Mouse (Mus musculus): ENCODE measurements at regions not wholly inside any gene's neighbourhood (a gene's known extent, or its start where the extent isn't known, plus 50 kb on each side); places are given as distances from the start of the nearest gene placed in this dataset.
A peak's percentile ranks its signal among the peaks of the same experiment; 100 is the strongest.
"Not testable (repeated sequence)": the region's sequence is repeated elsewhere in the genome, so short reads cannot be mapped to it uniquely, and the experiment has no call there.

DNA sequence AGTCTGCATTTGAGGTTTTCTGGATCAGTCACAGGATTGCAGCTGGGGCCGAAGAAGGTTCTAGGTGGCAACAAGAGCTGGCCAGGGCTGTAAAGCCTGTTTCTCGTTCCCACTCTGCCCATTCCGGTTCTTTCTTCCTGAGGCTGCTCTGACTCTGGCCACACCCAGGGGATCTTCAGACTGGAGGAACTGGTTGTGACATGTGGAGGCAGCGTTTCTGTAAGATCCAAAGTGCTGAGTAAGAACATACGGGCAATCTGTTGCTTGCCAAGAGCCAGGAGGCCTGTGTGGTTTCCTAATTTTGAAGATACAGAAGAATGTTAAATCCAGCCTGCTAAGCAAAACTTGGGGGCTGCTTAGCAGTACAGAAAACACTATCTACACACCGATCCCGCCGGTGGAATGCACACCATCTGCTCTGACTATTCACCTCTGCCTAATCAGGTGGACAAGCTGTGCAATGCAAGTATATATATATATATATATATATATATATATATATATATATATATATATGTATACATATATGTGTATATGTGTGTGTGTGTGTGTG is 99.3 kb upstream of the Bmp2k start:
- 0 out of 2 replicates have a peak, but pooled peaks cover 2% of the 10 kb centered on the region for H3K4me1 ChIP-seq (ENCODE audit: control insufficient read depth, insufficient read depth, insufficient read length, low read length)
- H3K27ac ChIP-seq (replicated peaks; ENCODE audit: low read depth, low read length): no peak overlapping the region
- no peak overlapping the region for H3K4me3 ChIP-seq (ENCODE audit: insufficient read depth, low read depth, low read length)

DNA sequence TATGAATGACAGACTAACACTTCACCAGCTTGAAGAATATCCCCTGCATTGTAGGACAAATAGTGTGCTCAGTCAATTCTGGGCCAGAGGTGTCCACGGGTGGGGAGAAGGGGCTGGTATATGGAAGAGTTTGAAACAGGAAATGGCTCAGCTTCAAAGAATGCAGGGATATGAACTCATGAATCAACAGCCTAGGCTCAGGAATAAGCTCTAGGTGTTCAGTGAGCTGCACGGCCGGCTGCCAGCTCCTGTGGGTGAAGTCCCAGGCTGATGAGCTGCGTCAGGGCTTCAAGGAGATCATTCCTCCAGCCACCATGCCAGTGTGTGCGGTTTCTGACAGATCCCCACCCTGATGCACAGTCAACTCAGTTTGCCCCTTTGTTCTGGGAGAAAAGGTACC is 98.8 kb upstream of the Bmp2k start:
- no peak overlapping the region for H3K4me3 ChIP-seq (ENCODE audit: insufficient read depth, low read depth, low read length)

DNA sequence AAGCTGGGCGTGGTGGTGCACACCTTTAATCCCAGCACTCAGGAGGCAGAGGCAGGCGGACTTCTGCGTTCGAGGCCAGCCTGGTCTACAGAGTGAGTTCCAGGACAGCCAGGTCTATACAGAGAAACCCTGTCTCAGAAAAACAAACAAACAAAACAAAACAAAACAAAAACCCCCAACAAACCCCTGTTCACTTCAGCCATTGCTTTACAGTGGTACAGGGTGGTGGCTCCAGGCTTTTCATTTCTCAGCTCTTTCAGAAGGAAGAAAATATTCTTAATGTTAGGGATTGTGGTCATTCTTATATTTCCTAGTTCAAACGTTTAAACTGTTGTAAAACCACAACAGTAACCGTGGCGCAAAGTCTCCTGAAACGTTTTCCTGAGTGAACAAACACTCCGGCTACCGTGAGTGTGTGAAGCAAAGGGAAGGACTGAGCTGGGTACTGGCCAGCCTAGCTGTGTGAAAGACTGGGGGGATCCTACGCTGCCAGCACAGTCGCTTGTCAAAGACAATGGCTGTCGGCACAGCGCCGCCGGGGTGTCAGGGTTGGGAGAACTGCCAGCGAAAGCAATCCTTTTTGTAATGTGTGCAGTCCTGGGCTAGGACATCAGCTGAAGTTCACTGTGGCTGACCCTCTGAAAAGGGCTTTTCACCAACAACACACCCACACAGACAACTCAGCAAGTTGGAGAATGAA is 91.8 kb upstream of the Bmp2k start:
- no peak overlapping the region for H3K27ac ChIP-seq (replicated peaks; ENCODE audit: low read depth, low read length)
- no peaks in the 10 kb centered on the region for H3K4me1 ChIP-seq (ENCODE audit: control insufficient read depth, insufficient read depth, insufficient read length, low read length)
- peak overlapping the region; percentile 34 for H3K4me3 ChIP-seq (ENCODE audit: insufficient read depth, low read depth, low read length)

More for the DNA sequence above, 98.8 kb upstream of the Bmp2k start:
- Histone ChIP-seq H3K27ac (replicated peaks; ENCODE audit: low read depth, low read length) (no peak overlapping the region), H3K4me1 (ENCODE audit: control insufficient read depth, insufficient read depth, insufficient read length, low read length) (0 out of 2 replicates have a peak, but pooled peaks cover 2% of the 10 kb centered on the region)

DNA sequence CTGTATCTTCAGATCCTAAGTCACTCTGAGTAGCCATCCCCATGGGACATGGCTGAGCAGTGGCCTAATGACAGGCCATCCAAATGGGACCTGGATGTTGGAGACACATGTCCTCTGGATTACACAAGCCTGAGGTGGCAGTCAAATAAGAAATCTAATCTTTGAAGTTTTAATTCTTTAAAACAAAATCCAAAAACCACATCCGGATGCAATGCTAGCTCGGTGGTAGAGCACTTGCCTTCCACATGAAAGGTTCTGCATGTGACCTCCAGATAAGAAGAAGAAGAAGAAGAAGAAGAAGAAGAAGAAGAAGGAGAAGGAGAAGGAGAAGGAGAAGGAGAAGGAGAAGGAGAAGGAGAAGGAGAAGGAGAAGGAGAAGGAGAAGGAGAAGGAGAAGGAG is 89.1 kb upstream of the Bmp2k start:
- not testable (repeated sequence) for H3K4me3 ChIP-seq (ENCODE audit: insufficient read depth, low read depth, low read length); H3K4me1 ChIP-seq (ENCODE audit: control insufficient read depth, insufficient read depth, insufficient read length, low read length); H3K27ac ChIP-seq (replicated peaks; ENCODE audit: low read depth, low read length)

DNA sequence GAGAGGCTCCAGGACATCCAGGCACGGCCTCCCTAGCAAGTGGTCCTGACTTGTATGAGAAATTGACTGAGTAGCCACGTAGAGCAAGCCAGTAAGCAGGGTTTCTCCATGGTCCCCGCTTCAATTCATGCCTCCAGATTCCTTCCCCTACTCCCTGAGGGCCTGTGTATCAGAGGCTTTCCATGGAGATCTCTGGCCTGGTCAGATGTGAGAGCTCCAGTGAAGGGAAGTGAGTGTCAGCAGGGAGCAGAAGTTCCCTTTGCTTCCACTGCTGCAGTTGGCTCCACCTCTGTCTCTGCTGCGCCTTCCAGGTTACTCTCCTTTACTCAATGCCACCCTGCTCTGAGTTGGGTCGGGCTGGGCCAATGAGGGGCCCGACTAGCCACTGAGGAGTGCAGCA is 88.3 kb upstream of the Bmp2k start:
- Histone ChIP-seq H3K27ac (replicated peaks; ENCODE audit: low read depth, low read length) (no peak overlapping the region), H3K4me1 (ENCODE audit: control insufficient read depth, insufficient read depth, insufficient read length, low read length) (peaks cover 9% of the 10 kb centered on the region; the same call in 1 of the 2 replicates), H3K4me3 (ENCODE audit: insufficient read depth, low read depth, low read length) (no peak overlapping the region)

DNA sequence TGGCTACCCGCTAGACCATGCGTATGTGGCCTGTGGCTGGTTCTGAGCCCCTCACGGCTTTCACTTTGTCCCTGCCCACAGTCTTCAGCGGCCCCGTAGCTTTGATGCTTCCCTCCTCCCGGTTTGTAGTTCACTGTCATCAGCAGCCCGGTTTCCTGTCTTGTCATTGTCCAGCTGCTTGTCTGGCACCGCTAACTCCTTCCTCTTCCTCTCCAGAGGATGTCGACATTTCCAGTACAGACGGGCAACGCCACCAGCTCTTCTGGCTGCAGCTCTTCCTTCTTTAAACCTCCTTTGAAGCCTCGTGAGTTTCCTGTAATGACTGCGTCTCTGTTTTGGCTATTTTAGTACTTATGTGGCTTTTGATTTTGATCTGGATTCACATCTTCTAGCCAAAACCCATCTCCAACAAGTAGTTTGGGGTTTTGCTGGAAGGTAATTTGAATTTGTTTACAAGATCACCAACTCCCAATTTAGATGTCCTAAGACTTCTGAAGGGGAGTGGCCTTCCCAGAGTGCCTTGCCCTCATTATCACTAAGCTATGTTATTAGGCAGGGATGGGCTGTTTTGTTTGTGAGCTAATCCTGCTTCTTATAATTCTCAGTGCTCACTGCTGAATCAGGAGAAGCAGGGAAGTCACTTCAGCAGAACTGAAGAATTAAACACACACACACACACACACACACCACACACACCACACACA is 85.8 kb upstream of the Bmp2k start:
- Histone ChIP-seq H3K4me3 (ENCODE audit: insufficient read depth, low read depth, low read length) (peak overlapping the region; percentile 21), H3K4me1 (ENCODE audit: control insufficient read depth, insufficient read depth, insufficient read length, low read length) (peaks cover 9% of the 10 kb centered on the region; the same call in 1 of the 2 replicates), H3K27ac (replicated peaks; ENCODE audit: low read depth, low read length) (peak overlapping the region; percentile 80)

DNA sequence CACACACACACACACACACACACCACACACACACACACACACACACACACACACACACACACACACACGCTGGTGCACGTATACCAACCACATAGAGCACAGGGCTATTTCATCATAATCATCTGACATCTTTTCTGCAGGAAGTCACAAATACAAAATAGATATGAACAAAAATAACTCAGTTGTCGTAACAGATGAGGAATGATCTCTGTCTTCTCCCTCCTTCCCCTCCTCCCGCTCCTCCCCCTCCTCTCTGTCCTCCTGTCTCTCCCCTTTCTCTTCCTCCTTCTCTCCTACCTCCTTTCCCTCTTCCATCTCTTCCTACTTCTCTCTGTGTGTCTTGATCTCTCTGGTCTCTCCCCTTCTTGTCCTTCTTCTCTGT is 85.2 kb upstream of the Bmp2k start:
- Histone ChIP-seq H3K27ac (replicated peaks; ENCODE audit: low read depth, low read length) (peak overlapping the region; percentile 80), H3K4me1 (ENCODE audit: control insufficient read depth, insufficient read depth, insufficient read length, low read length) (peaks cover 11% of the 10 kb centered on the region; the same call in 1 of the 2 replicates)

DNA sequence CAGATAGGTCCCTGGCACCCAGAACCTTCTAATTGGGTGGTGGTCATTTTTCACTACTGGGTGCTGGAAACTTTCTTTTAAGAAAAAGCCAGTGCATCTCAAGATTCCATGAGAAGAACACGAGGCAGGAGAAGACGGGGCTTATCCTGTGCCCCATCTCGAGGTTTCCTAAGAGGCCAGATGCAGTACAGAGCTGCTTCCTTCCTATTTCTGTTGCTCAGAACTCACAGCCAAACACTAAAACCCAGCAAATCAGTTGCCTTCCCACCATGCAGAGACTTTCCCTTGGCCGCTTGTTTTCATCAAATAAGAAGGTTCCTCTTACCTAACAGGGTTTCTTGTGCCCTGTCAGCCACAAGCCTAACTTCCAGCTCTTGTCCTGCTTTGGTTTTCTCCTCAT is 84.7 kb upstream of the Bmp2k start:
- H3K4me3 ChIP-seq (ENCODE audit: insufficient read depth, low read depth, low read length): no peak overlapping the region
- peak overlapping the region; percentile 80 for H3K27ac ChIP-seq (replicated peaks; ENCODE audit: low read depth, low read length)
- H3K4me1 ChIP-seq (ENCODE audit: control insufficient read depth, insufficient read depth, insufficient read length, low read length): peaks cover 12% of the 10 kb centered on the region; the same call in 1 of the 2 replicates

More for the DNA sequence above, 85.2 kb upstream of the Bmp2k start:
- no peak overlapping the region for H3K4me3 ChIP-seq (ENCODE audit: insufficient read depth, low read depth, low read length)

DNA sequence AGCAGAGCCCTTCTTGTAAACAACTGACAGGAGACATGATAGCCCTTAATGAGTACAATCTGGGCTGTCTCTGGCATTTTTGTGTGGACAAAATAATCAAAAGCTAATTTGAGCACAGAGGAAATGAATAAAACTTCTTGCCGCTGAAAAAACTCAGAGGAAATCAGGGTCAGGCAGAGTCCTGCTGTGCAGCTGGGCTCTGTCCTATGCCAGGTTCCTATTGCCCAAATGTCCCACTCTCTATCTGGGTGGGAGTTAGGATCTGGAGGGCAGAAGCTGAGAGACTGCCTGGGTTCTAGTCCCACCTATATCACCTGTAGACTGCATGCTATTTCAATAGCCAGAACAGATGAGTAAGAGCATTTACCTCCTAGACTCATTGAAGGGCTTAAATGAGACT is 83.8 kb upstream of the Bmp2k start:
- Histone ChIP-seq H3K4me1 (ENCODE audit: control insufficient read depth, insufficient read depth, insufficient read length, low read length) (peaks cover 15% of the 10 kb centered on the region; the same call in 1 of the 2 replicates), H3K27ac (replicated peaks; ENCODE audit: low read depth, low read length) (peak overlapping the region; percentile 80), H3K4me3 (ENCODE audit: insufficient read depth, low read depth, low read length) (no peak overlapping the region)

DNA sequence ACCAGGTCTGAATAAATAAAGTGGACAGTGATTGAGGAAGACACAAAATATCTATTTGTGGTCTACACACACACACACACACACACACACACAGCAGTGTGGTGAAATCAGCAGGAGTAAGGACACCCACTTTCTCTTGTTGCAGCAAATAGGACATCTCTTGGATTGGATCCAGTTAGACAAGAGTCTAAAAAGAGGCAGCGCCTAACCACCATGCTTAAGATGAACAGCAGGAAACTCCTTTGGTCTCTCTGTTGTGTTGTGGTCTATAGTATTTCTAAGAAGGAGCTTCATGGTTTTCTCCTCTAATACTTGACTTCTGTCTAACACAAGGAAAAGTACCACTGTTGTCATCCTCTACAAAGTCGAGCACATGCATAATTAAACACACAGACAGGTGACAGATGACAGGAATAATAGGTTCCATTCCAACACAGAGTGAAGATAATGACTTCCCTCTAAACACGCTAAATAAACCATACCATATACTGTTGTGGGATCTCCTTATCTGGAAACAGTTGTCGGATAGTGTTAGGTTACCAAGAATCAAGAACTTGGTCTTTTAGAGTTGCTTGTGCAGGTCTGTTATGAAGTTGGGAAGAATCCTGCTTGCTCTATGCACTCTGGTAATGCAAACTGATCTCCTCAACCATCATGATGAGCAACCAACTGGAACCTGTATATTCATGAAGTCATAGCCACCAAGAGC is 82.6 kb upstream of the Bmp2k start:
- H3K4me1 ChIP-seq (ENCODE audit: control insufficient read depth, insufficient read depth, insufficient read length, low read length): peaks cover 15% of the 10 kb centered on the region; the same call in 1 of the 2 replicates
- no peak overlapping the region for H3K27ac ChIP-seq (replicated peaks; ENCODE audit: low read depth, low read length)
- no peak overlapping the region for H3K4me3 ChIP-seq (ENCODE audit: insufficient read depth, low read depth, low read length)

DNA sequence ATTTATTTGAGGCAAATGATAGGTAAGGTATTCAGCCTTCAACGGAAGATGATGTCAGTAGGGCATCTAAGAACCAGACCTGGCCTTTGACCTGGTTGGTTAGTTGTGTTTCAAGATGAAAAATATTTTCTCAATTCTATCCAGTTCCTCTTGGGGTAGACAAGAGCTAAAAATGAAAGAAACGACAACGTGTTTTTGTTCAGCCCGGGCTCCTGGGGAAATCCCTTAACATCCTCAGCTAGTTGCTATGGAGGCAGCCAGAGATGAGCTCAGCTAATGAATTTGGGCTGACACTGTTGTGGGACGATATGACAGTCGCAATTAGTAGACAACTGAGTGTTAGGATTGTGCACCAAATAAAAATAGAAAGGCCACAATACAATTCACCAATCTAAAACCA is 80.6 kb upstream of the Bmp2k start:
- H3K4me1 ChIP-seq (ENCODE audit: control insufficient read depth, insufficient read depth, insufficient read length, low read length): peaks cover 19% of the 10 kb centered on the region; the same call in 1 of the 2 replicates
- H3K27ac ChIP-seq (replicated peaks; ENCODE audit: low read depth, low read length): peak overlapping the region; percentile 49
- H3K4me3 ChIP-seq (ENCODE audit: insufficient read depth, low read depth, low read length): no peak overlapping the region

DNA sequence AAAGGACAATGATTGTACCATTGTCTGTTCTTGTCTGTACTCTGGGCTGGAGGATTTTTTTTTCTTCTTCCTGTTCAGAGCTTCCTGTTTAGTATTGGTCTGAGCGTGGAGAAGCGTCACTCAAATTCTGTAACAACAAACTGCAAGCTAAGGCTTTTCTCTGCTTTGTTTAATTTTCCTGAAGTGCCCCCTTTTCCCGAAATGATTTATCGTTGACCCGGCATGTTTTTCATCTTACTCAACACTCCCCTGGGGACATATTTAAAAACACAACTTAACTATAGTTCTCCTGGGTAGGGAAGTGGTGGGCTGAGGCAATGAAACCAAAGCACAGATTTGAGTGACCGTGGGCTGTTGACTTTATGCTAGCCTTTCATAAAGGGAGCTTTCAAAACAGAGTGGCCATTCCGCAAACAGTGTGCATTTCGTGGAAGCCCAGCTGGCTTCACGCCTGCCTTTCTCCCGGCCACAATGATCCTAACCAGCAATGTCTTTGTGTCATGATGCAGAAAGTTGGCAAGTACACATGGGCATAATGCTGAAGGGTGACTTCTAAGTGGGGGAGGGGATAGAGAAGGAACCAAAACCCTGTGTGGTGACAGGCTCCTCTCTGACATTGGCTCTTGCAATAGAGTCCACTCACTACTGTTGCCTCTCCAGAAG is 79.8 kb upstream of the Bmp2k start:
- H3K4me3 ChIP-seq (ENCODE audit: insufficient read depth, low read depth, low read length): peak overlapping the region; percentile 21
- peak overlapping the region; percentile 87 for H3K27ac ChIP-seq (replicated peaks; ENCODE audit: low read depth, low read length)
- peaks cover 21% of the 10 kb centered on the region; the same call in 1 of the 2 replicates for H3K4me1 ChIP-seq (ENCODE audit: control insufficient read depth, insufficient read depth, insufficient read length, low read length)

DNA sequence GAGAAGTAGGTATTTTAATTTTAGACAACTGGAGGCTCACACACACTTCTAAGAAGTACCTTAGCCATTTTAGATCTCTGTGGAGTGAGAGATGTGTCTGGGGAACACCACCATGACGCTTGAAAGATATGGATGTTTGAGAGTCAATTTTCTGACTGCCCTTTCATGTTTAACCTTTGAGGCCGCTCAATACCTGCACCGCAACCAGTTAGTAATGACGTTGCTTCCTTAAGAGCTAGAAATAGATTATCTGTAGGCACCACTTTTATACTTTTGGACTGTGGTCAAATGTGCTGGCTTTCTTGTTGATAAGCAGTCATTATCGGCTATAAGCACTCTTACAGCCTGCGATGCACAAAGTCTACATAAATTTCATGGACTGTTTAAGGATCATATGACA is 78.3 kb upstream of the Bmp2k start:
- Histone ChIP-seq H3K27ac (replicated peaks; ENCODE audit: low read depth, low read length) (no peak overlapping the region), H3K4me1 (ENCODE audit: control insufficient read depth, insufficient read depth, insufficient read length, low read length) (peaks cover 16% of the 10 kb centered on the region; the same call in 1 of the 2 replicates), H3K4me3 (ENCODE audit: insufficient read depth, low read depth, low read length) (no peak overlapping the region)

DNA sequence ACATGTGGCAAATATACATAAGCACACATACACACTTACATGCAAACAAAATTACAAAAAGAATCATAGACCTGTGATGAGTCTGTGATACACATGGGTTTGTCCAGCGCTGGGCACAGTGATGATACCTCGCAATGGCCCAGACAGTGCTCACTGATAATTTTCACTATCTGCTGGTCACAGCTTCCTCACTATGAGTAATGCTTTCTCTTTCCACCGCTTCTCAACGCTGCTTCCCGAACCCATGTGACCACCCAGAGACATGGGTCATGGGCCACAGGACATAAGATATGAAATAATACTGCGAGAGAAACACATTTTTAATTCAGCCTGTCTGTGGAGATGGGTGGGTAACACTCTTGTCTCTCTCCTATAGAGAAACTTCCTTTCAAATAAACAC is 76.5 kb upstream of the Bmp2k start:
- H3K27ac ChIP-seq (replicated peaks; ENCODE audit: low read depth, low read length): peak overlapping the region; percentile 84

More for the DNA sequence above, 76.5 kb upstream of the Bmp2k start:
- Histone ChIP-seq H3K4me3 (ENCODE audit: insufficient read depth, low read depth, low read length) (no peak overlapping the region), H3K4me1 (ENCODE audit: control insufficient read depth, insufficient read depth, insufficient read length, low read length) (peaks cover 16% of the 10 kb centered on the region; the same call in 1 of the 2 replicates)
